Mouse (Mus musculus) midbrain, embryonic 14.5 days (tissue): Measurements from ENCODE around the gene Thbs3. TPM values are rescaled to one million over a fixed set of nuclear protein-coding genes. Genes with fewer than 3 reads are reported as not detected.

Source experiments
- microRNA counts: library from miRNA; unstranded; fragments of <30 nt; microRNA quantifications from one replicate; lab custom pipeline; 2016
- microRNA-seq: library from miRNA; unstranded; fragments of <30 nt; microRNA quantifications from one replicate; pipeline ENCODE4, GENCODE M21; 2016
- polyA plus RNA-seq: library from polyadenylated mRNA; unstranded; fragments of >200 nt; fragmentation: Nextera tagmentation; extraction: Ambion mirVana; gene quantifications from 2 replicates; pipeline ENCODE4 v1.2.1, GENCODE M21; 2014

Gene Thbs3
- polyA plus RNA-seq, 1 experiment from 2014 or later = 47.6 TPM

MicroRNAs encoded within 50 kb of the gene (microRNA counts, 519-probe panel; counts per million panel counts)
- microRNA mmu-miR-92b (lab: Ali Mortazavi, UCI) = 5,142 counts per million, percentile 54 among the panel's probes with 10 or more counts

Small RNA genes within 50 kb of the gene (microRNA-seq; reads per million reads assigned to microRNA genes)
- gene Mir92b = 4,459 reads per million, percentile 90 among the genes with 10 or more reads in this experiment

Other genes starting within 250 kb of the Thbs3 start
- gene Rusc1, start 121.9 kb upstream of the Thbs3 start, polyA plus RNA-seq = 90.1 and 107 TPM in 2 replicates
- not detected in 2 replicates for gene Gm43738, start 114.1 kb upstream of the Thbs3 start, polyA plus RNA-seq
- 364 and 475 TPM in 2 replicates for gene Fdps, start 113.2 kb upstream of the Thbs3 start, polyA plus RNA-seq
- 0.07 and 0.29 TPM in 2 replicates for gene Pklr, start 79.0 kb upstream of the Thbs3 start, polyA plus RNA-seq
- 23.6 and 30.7 TPM in 2 replicates for gene Hcn3, start 55.0 kb upstream of the Thbs3 start, polyA plus RNA-seq
- gene Clk2, start 50.4 kb upstream of the Thbs3 start, polyA plus RNA-seq = 22.0 and 24.6 TPM in 2 replicates
- 104 and 123 TPM in 2 replicates for gene Scamp3, start 37.7 kb upstream of the Thbs3 start, polyA plus RNA-seq
- 25.0 and 25.3 TPM in 2 replicates for gene Fam189b, start 32.0 kb upstream of the Thbs3 start, polyA plus RNA-seq
- gene Gba, start 12.3 kb upstream of the Thbs3 start, polyA plus RNA-seq = 42.0 and 47.8 TPM in 2 replicates
- 144 and 151 TPM in 2 replicates for gene Mtx1, start 11.9 kb downstream of the Thbs3 start, polyA plus RNA-seq
- 2.1 and 2.4 TPM in 2 replicates for gene Muc1, start 13.9 kb downstream of the Thbs3 start, polyA plus RNA-seq
- 199 and 237 TPM in 2 replicates for gene Krtcap2, start 30.8 kb downstream of the Thbs3 start, polyA plus RNA-seq
- 63.4 and 71.8 TPM in 2 replicates for gene Trim46, start 31.1 kb downstream of the Thbs3 start, polyA plus RNA-seq
- 71.6 and 84.1 TPM in 2 replicates for gene Dpm3, start 44.2 kb downstream of the Thbs3 start, polyA plus RNA-seq
- gene Slc50a1, start 55.4 kb downstream of the Thbs3 start, polyA plus RNA-seq = 35.3 and 38.1 TPM in 2 replicates
- gene Efna1, start 66.0 kb downstream of the Thbs3 start, polyA plus RNA-seq = 5.2 and 8.7 TPM in 2 replicates
- 31.1 and 43.4 TPM in 2 replicates for gene Efna3, start 107.8 kb downstream of the Thbs3 start, polyA plus RNA-seq
- gene Efna4, start 122.8 kb downstream of the Thbs3 start, polyA plus RNA-seq = 5.6 and 5.9 TPM in 2 replicates
- gene Adam15, start 134.8 kb downstream of the Thbs3 start, polyA plus RNA-seq = 32.2 and 36.2 TPM in 2 replicates
- 0.14 and 0.36 TPM in 2 replicates for gene Dcst2, start 146.8 kb downstream of the Thbs3 start, polyA plus RNA-seq
- 0.54 and 0.55 TPM in 2 replicates for gene Dcst1, start 150.1 kb downstream of the Thbs3 start, polyA plus RNA-seq
- gene Zbtb7b, start 179.6 kb downstream of the Thbs3 start, polyA plus RNA-seq = 0.42 and 0.47 TPM in 2 replicates
- 0.53 TPM in 1 of 2 replicates, not detected in the other for gene Lenep, start 187.6 kb downstream of the Thbs3 start, polyA plus RNA-seq
- 34.8 and 34.9 TPM in 2 replicates for gene Flad1, start 196.7 kb downstream of the Thbs3 start, polyA plus RNA-seq
- 103 and 115 TPM in 2 replicates for gene Cks1b, start 203.2 kb downstream of the Thbs3 start, polyA plus RNA-seq
- gene Shc1, start 203.3 kb downstream of the Thbs3 start, polyA plus RNA-seq = 5.9 and 10.2 TPM in 2 replicates
- gene Pygo2, start 215.0 kb downstream of the Thbs3 start, polyA plus RNA-seq = 43.4 and 50.6 TPM in 2 replicates
- gene Pbxip1, start 221.5 kb downstream of the Thbs3 start, polyA plus RNA-seq = 7.6 and 9.7 TPM in 2 replicates
- gene Pmvk, start 239.4 kb downstream of the Thbs3 start, polyA plus RNA-seq = 106 and 132 TPM in 2 replicates